Mouse (Mus musculus) cerebellum, adult 2 months (tissue): ENCODE results near the gene Rhog. TPM values are rescaled to one million over a fixed set of nuclear protein-coding genes. Genes with fewer than 3 reads are reported as not detected.

Experiments used
- DNase-seq, 2 experiments: peaks; one replicate each; pipeline ENCODE4 v3.0.0; 2021
- H3K27ac ChIP-seq: fragments of 200-500 bp; 2 replicates; pipeline ENCODE4 v1.5.1; 2012; ENCODE audit warnings: low read length, control low read depth, inconsistent platforms; ENCODE audit not compliant: insufficient read depth
- H3K27me3 ChIP-seq: fragments of 200-500 bp; 2 replicates; pipeline ENCODE4 v1.6.1; 2012; ENCODE audit warnings: inconsistent platforms, mild to moderate bottlenecking, low read length, moderate library complexity; ENCODE audit not compliant: control insufficient read depth, insufficient read depth
- H3K4me1 ChIP-seq: fragments of 200-500 bp; 2 replicates; pipeline ENCODE4 v1.6.1; 2011; ENCODE audit warnings: low read length; ENCODE audit not compliant: control insufficient read depth, insufficient read depth
- H3K4me3 ChIP-seq: fragments of 200-500 bp; replicated peaks from 2 replicates; pipeline ENCODE3; 2011; ENCODE audit warnings: mild to moderate bottlenecking, low read depth, low read length, control low read depth; ENCODE audit not compliant: insufficient read depth
- CTCF ChIP-seq: fragments of 200-500 bp; IDR thresholded peaks from 2 replicates; pipeline ENCODE4 v1.5.1; 2011; ENCODE audit warnings: low read depth, mild to moderate bottlenecking, control low read depth, low read length, moderate library complexity, borderline replicate concordance; ENCODE audit not compliant: insufficient read depth
- POLR2A ChIP-seq: fragments of 200-500 bp; IDR thresholded peaks from 2 replicates; pipeline ENCODE4 v1.6.1; 2011; ENCODE audit warnings: low read length, control low read depth, borderline replicate concordance; ENCODE audit not compliant: insufficient read depth
- WGBS: fragments of 180-500 bp; shearing (Covaris S2); methylation state at CpG from one replicate; pipeline ENCODE4 v1.1.7; 2018; 5-methylcytosine and 5-hydroxymethylcytosine counted together
- polyA plus RNA-seq: library from polyadenylated mRNA; depleted of rRNA; stranded (reverse); fragments of >200 nt; gene quantifications from 2 replicates; pipeline ENCODE4 v1.2.3, GENCODE M21; 2012; rRNA removed

The Rhog gene
- 71.1 and 87.6 TPM in 2 replicates for polyA plus RNA-seq

DNA sequence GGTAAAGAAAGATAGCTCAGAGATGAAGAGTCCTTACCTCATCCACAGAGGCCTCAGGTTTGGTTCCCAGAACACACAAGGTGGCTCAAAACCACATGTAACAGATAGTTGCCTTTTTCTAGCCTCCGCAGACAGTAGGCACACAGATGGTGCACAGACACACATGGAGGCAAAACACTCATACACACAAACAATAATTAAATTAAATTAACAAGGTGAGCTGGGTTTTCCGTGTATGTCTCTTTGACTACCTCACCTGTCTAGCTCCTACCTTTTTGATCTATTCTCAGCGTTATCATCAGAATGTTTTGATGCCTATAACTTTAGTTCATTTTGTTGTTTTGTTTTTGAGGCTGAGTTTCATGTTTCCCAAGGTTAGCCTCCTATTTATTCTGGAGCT is at the start of gene Rhog:
Gene Rhog, minus strand, starts transcription at position 101 of the 400 bp plus-strand sequence.
- no peak for TF ChIP-seq POLR2A
- no peak for TF ChIP-seq CTCF
- Histone ChIP-seq H3K27me3 (no peaks in the 10 kb centered on the region), H3K27ac (no peak within 1 kb of the TSS), H3K4me3 (no peak within 1 kb of the TSS), H3K4me1 (no peaks in the 10 kb centered on the region)
- WGBS, result 86% methylated on average over 3 of the region's 3 CpGs
- DNase-seq, result no peak

DNA sequence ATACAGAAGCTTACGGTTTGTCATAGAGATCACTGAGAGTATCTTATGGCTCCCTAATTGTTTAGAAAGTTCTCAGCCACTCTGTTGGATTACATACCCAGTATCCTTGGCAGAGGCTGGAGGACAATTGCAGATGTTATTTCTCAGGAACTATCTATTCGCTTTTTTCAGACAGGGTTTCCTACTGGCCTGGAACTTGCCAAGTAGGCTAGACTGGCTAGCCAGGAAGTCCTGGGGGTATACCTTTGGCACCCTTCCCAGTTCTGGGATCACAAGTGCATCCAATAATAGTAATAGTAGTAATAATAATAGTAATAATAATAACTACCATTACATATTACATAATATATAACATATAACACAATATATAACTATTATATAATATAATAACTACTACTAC is 49.7 kb upstream of the Rhog start:
- H3K27me3 ChIP-seq, result no peaks in the 10 kb centered on the region

DNA sequence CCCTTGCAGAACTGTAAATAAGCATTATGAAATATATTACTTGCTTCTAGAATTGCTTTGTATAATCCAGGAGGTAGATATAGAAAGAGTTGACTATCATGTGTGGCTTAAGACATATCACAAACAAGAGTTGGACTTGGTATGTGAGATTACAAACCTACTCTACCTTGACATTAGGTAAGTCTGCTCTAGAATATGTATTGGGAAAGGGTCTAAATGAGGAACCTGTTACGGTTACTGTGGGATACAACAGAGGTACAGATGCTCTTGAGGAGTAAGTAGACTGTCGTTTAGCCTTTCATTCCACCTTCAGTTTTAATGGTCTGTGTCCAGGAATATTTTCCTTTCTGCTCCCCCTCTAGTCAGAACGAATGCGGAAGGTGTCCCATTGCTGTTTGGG is 46.6 kb upstream of the Rhog start:
- H3K4me1 ChIP-seq, result no peaks in the 10 kb centered on the region; the same call in 1 of the 2 replicates
- H3K27me3 ChIP-seq, result no peaks in the 10 kb centered on the region
- no peak for DNase-seq
- TF ChIP-seq CTCF, result no peak
- no peak for TF ChIP-seq POLR2A
- H3K27ac ChIP-seq, result no peak overlapping the region
- 88% methylated on average over 4 of the region's 4 CpGs for WGBS
- no peak overlapping the region for H3K4me3 ChIP-seq

More for the DNA sequence above, 49.7 kb upstream of the Rhog start:
- WGBS, result 65% methylated on average over 2 of the region's 2 CpGs
- Histone ChIP-seq H3K4me3 (no peak overlapping the region), H3K27ac (no peak overlapping the region), H3K4me1 (no peaks in the 10 kb centered on the region; the same call in 1 of the 2 replicates)
- peak in 1 of 2 experiments; percentile 8 for DNase-seq
- TF ChIP-seq CTCF (no peak), POLR2A (no peak)

DNA sequence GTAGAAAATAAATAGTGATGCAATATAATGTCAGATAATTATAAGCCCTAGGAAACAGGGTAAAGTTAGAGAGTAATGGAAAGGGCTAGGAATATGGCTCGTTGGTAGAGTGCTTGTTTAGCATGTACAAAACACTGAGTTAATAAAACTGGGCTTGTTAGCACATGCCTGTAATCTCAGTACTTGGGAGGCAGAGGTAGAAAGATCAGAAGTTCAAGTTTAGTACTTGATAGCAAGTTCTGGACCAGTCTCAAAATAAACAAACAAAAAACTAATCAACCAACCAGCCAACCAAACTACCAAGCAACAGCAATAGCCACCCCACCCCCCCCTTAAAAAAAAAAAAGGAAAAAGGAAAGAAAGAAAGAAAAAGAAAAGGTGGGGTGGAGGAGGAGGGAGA is 44.9 kb upstream of the Rhog start:
- DNase-seq, result no peak
- H3K4me1 ChIP-seq, result no peaks in the 10 kb centered on the region; the same call in 1 of the 2 replicates
- 96% methylated on average over 1 of the region's 1 CpGs for WGBS
- no peak overlapping the region for H3K4me3 ChIP-seq
- TF ChIP-seq CTCF, result no peak
- TF ChIP-seq POLR2A, result no peak
- no peak overlapping the region for H3K27ac ChIP-seq
- no peaks in the 10 kb centered on the region for H3K27me3 ChIP-seq

DNA sequence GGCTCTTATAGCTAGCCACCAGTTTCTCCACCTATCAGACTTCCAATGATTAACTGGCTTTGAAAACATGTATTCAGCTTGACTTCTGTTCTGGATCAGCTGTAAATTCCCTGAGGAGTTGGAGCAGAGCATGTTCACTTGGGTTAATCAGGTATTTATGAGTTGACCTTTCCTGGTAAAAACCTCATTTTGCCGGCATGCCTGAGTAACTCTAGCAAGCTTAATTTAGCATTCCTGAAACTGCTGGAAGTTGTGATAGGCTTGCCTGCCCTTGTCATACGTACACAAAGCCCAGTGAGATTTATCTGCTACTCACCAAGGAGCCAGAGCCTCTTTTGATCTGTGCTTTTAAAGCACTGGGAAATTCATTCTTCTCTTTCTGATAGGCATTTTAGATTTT is 37.4 kb upstream of the Rhog start:
- no peak overlapping the region for H3K4me3 ChIP-seq
- no peaks in the 10 kb centered on the region for H3K4me1 ChIP-seq
- TF ChIP-seq CTCF (no peak), POLR2A (no peak)
- no peak overlapping the region for H3K27ac ChIP-seq
- DNase-seq, result no peak
- 35% methylated on average over 2 of the region's 2 CpGs for WGBS
- no peaks in the 10 kb centered on the region for H3K27me3 ChIP-seq

DNA sequence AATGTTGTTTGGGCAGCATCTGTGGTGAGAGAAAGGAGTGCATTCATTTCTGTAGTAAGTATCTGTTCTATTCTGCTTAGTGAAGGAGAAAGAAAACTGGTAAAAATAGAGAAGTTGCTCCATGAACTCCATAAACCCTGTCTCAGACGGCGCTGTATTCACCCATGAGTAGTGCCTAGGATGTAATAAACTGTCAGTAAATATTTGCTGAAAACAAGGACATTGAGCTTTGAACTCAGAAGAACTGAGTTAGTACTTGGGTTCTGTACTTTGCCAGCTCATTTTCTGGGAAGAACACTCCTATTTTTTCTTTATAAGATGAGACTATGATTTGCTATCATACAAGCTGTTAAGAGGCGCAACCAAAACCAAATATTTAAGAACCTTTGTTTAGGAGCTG is 36.4 kb upstream of the Rhog start:
- H3K4me3 ChIP-seq, result no peak overlapping the region
- no peaks in the 10 kb centered on the region for H3K4me1 ChIP-seq
- no peak for DNase-seq
- WGBS, result 96% methylated on average over 3 of the region's 3 CpGs
- no peaks in the 10 kb centered on the region for H3K27me3 ChIP-seq
- H3K27ac ChIP-seq, result no peak overlapping the region
- TF ChIP-seq POLR2A, result no peak
- TF ChIP-seq CTCF, result no peak

DNA sequence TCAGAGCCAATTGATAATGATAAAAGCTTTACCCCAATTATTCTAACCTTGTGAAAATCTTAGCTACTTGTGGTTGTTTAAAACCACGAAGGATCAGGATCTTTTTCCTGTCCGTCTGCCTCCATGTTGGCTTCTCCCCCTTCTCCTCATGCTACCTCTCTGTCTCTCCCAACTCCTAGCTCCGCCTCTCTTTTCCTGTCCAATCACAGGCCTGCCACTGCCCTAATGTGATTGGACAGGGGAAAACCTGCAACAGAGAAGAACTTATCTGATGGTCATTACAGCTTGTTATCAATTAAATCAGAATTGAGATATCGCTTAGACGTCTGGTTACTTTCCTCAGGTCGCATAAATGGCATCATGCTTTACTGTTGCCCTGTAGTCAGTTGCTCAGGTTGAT is 33.6 kb upstream of the Rhog start:
- Histone ChIP-seq H3K27me3 (no peaks in the 10 kb centered on the region), H3K4me1 (no peaks in the 10 kb centered on the region), H3K27ac (no peak overlapping the region), H3K4me3 (no peak overlapping the region)
- TF ChIP-seq CTCF (no peak), POLR2A (no peak)
- no peak for DNase-seq
- WGBS, result 87% methylated on average over 6 of the region's 6 CpGs

DNA sequence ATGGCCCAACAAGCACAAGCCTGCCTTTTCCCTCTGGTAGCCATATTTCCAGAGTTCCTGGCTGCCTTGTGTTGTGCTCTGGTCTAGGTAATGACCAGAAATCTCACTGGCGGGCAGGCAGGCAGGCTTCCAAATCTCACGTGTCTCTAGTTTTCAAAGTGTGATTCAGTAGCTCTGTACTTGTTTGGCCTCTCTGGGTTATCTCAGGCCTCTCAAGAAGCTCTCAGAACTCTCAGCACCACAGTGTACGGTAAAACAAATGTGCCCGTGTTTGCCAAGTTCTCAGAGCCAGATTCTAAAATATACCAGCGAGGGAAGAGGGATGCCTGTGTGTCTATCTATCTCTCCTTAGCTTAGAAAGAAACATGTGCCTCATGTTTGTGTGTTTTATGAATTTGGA is 26.4 kb upstream of the Rhog start:
- Histone ChIP-seq H3K27ac (no peak overlapping the region), H3K4me1 (no peaks in the 10 kb centered on the region), H3K4me3 (no peak overlapping the region), H3K27me3 (no peaks in the 10 kb centered on the region)
- 25% methylated on average over 5 of the region's 5 CpGs for WGBS
- no peak for TF ChIP-seq POLR2A
- TF ChIP-seq CTCF, result no peak
- DNase-seq, result no peak
